Mouse (Mus musculus) layer of hippocampus, adult 2 months (tissue): Measurements from ENCODE around the gene Mphosph9. TPM values are rescaled to one million over a fixed set of nuclear protein-coding genes. Genes with fewer than 3 reads are reported as not detected.
"Not testable (repeated sequence)": the region's sequence is repeated elsewhere in the genome, so short reads cannot be mapped to it uniquely, and the experiment has no call there.

Source experiments
- DNase-seq, 2 experiments: peaks; one replicate each; pipeline ENCODE4 v3.0.0; 2022; ENCODE audit warnings: low spot score in 2 of 2
- H3K27ac ChIP-seq: fragments of 200-600 bp; 2 replicates; pipeline ENCODE4 v1.8.1; 2022
- H3K4me3 ChIP-seq: fragments of 200-600 bp; 2 replicates; pipeline ENCODE4 v1.8.1; 2022; ENCODE audit warnings: mild to moderate bottlenecking
- CTCF ChIP-seq: fragments of 200-600 bp; conservative IDR thresholded peaks from 2 replicates; pipeline ENCODE4 v1.8.1; 2022; ENCODE audit warnings: antibody characterized with exemption, mild to moderate bottlenecking, moderate library complexity
- total RNA-seq, 2 experiments: library from RNA; stranded (reverse); gene quantifications; 2 replicates each; pipeline ENCODE4 v1.2.3; 2021

Gene Mphosph9
- total RNA-seq, 2 experiments from 2014 or later = 18.9 to 19.3 TPM

DNA sequence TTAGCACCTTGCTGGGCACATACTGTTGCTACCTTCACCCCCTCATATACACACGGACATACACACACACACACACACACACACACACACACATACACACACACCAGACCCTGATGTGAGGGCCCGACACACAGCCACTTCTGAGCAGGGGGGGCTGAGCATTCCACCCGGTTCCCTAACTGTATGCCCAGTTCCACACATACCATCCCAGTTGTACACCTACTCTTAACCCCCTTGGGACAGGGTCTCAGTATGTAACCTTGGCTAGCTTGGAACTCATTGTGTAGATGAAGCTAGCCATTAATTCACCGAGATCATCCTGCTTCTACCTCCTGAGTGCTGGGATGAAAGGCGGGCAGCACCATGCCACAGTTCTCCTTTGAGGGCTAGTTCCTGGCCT, 107.2 kb downstream of the Mphosph9 start:
- H3K27ac ChIP-seq = peak overlapping the region; percentile 98
- TF ChIP-seq CTCF = no peak
- no peak overlapping the region for H3K4me3 ChIP-seq
- no peak for DNase-seq

DNA sequence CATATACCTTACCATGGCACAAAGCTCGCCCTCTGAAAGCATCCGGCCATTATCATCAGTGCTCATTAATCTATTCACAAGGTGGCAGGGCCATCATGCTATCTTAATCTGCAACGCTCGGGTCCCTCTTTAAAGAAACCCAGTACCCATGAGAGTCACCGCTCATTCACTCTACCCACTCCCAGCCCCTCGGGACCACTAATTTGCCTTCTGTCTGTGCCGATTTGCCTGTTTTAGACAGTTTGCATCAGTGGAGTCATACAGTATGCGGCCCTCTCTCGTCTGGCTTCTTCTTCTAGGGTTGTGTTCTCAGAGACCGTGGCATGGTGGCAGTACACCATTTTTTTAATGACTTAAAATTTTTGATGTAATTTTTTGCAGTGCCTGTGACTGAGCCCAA, 108.3 kb downstream of the Mphosph9 start:
- DNase-seq = no peak
- no peak for TF ChIP-seq CTCF
- Histone ChIP-seq H3K4me3 (no peak overlapping the region), H3K27ac (peak overlapping the region; percentile 98)

DNA sequence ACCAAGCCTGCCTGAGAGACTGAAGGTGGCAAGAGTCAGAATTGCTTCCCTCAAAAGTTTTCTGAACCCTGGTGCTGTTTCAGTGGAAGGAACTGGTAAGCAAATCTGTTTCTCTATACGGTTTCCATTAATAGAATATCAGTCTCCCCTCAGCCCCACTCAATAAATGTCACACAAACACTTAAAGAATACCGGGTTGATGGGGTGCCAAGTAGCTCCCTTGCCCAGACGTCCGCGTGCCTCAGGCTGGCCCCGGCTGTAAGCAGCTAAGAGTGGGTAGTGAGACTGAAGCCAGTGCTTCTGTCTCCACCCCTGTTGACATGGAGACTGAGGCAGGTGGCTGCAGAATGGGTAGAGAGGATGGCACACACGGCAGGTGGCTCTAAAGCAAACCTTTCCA, 108.8 kb downstream of the Mphosph9 start:
- H3K27ac ChIP-seq = peak overlapping the region; percentile 98
- TF ChIP-seq CTCF = no peak; the same call in 1 of the 2 replicates
- H3K4me3 ChIP-seq = no peak overlapping the region; the same call in 1 of the 2 replicates
- no peak for DNase-seq

DNA sequence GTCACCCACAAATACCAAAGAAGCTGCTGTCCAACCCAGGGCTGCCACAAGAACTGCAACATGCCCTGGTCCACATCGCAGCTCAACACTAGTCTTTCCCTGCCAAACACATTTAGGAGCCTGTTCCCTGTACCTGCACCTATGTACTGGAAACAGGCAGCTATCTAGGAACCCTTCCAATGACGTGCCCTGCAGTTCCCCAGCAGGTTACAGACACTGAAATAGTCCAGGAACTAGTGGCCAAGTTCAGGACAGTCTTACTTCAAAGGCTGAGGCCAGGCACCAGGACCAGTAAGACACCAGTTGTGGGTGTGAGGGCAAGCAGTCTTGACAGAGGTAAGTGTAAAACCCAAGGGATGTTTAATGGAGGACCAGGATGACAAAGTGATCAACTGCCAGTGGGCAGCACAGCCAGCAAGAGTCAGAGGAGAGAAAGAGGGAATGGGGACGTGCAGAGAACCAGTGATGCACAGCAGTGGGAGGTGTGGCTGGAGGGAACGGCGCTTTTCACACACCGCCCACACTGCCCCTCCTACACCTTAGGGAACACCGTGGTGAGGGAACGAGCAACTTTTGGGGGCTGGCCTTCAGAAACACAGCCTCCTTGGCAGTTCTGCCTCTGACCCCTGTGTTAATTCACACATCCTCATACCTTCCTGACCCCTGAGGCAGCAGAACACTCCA, 110.1 kb downstream of the Mphosph9 start:
- H3K27ac ChIP-seq = peak overlapping the region; percentile 98
- no peak for TF ChIP-seq CTCF
- peak; percentile 52 to 60 for DNase-seq
- H3K4me3 ChIP-seq = peak overlapping the region; percentile 9; the same call in 1 of the 2 replicates

DNA sequence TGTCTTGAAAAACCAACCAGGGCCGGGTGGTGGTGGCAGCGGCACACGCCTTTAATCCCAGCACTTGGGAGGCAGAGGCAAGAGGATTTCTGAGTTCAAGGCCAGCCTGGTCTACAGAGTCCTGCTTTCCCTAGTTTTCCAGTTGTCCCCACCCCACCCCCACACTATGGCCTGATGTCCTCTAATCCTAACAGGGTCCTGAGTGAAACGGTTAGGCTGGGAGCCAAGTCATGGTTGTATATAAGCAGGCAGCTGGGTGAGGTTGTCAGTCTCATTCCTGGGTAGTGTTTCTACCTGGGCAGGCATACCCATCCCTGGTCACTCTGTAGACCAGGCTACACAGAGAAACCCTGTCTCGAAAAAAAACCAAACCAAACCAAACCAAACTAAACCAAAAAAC, 110.7 kb downstream of the Mphosph9 start:
- H3K4me3 ChIP-seq, DNase-seq: not testable (repeated sequence)
- H3K27ac ChIP-seq = peak overlapping the region; percentile 98

DNA sequence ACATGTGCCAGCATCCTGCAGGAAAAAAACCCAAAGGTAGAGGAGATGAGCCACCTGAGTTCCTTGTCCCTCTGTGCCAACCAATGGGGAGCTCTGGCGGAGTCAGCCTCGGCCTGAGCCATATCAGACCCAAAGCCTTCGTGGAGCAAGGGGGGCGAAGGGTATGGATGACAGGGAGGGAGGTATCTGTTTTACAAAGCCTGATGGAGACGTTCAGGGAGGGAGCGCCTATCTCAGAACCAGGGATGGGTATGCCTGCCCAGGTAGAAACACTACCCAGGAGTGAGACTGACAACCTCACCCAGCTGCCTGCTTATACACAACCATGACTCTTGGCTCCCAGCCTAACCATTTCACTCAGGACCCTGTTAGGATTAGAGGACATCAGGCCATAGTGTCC, 111.4 kb downstream of the Mphosph9 start:
- DNase-seq = no peak
- no peak for TF ChIP-seq CTCF
- peak overlapping the region; percentile 98 for H3K27ac ChIP-seq
- no peak overlapping the region for H3K4me3 ChIP-seq

DNA sequence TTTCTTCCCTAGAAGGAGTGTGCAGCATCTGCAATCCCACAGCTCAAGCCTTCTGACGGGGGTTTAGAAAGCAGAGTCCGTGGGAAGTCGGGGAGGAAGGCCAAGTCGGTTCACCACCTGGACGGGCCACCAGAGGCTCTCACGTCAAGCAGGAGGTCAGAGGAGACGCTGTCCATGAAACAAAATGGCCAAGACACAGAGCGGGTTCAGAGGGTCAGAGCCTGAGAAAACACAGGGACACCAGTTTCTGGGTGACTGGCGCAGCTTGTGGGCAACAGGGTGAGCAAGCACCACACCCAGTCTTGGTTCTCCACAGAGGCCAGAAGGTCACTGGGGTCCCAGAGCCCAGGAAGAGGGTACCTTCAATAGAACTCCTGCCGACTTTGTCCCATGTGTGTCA, 112.1 kb downstream of the Mphosph9 start:
- no peak for TF ChIP-seq CTCF
- no peak overlapping the region for H3K4me3 ChIP-seq
- peak overlapping the region; percentile 98 for H3K27ac ChIP-seq
- DNase-seq = no peak

DNA sequence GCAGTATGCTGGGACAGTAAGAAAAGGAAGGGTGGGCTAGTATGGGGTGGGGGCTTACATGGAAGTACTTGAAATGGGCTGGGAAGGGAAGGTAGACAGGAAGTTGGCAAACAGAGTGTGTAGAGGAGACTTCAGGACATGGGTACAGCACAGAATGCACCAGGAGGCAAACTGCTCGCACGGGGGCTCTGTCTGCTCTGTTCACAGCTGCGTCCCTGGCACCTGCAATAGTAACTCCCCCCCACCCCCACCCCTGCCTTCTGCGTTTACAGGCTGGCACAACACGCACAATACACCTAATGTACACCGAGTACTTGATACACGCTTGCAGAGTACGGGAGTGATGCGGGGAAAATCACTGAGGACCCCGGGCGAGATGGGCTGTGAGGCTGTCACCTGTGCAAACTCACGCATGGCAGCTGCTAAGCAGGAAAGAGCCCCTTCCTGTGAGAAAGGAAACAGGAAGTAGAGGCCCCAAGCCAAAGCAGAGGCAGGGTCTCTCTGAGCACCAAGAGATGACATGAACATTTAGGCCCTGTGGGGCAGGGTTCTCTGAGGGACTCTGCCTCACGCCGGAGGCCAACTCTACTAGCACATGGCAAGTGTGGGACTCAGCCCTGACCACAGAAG, 113.1 kb downstream of the Mphosph9 start:
- TF ChIP-seq CTCF = no peak
- DNase-seq = no peak
- H3K4me3 ChIP-seq = no peak overlapping the region
- H3K27ac ChIP-seq = peak overlapping the region; percentile 98

DNA sequence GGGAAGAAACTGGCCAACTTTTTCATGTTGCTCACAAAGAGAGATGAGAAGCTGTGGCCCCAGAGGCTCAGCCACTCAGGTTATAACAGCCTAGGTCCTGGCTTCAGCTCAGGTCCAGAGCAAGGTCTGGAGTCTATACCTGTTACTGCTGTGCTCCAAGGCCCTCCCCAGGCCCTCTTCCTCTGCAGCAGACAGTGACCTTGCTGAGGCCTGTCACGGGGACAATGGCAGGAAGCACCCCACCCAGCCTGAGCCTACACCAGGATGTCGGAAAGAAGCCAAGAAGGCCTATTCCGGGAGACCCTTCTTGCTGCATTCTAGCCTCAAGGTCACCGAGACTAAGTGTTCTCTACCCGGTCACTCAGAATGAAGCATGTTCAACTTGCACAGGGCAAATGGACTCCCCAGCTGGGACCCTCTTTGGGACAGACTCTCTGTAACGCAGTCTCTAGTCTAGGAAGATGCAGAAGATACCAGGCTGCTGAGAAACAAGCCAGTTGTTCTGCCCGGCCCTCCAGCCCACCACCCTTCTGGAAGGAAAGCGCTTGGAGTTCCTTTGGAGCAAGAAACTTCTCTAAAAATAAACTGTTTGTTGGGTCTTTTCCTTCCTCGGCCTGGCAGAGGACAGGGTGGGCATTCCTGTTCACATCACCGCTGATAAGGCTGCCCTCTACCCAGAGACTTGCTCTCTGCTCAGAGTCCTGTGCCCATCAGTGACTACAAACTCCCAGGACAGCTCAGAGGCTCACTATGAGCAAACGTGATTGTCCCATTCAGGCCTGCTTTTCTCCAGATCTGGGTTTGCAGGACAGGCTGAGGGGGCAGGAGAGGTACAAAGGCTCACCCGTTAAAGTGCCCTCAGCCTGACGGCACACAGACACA, 113.9 kb downstream of the Mphosph9 start:
- no peak for DNase-seq
- Histone ChIP-seq H3K4me3 (no peak overlapping the region), H3K27ac (peak overlapping the region; percentile 98)
- TF ChIP-seq CTCF = no peak

DNA sequence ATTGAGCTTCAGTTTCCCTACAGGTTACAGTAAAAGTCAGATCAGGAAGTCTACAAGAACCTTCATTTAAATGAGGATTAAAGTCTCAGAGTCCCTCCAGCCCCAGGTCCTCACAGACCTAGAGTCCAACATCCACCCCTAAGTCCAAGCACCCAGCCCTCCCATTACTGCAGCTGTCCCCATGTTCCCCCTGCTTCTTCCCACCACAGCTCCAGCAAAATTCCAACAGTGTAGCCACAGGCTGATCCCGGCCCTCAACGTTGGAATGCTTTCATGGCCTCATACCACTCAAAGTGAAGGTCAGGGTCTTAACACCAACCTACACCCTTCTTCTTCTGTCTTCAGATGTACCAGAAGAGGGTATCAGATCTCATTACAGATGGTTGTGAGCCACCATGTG, 116.1 kb downstream of the Mphosph9 start:
- H3K27ac ChIP-seq = peak overlapping the region; percentile 78
- no peak for TF ChIP-seq CTCF
- H3K4me3 ChIP-seq = no peak overlapping the region
- no peak for DNase-seq

DNA sequence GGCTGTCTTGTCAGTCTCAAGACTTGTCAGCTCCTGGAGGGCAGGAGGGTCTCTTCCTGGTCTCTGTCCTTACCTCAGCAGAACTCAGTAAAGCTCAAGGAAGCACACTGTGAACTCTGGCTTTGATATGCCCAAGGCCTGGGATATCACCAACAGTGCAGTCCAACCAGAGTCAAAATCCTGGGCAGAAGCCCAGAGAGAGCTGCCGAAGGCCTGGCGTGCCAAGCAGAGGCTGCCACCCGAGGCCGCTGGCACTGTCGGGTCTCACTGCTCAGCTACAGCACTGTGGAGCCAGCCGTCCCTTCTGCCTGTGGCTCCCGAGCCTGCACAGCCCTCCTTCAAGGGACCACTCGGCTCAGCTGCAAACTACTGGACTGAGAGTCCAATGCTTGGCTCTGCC, 116.5 kb downstream of the Mphosph9 start:
- Histone ChIP-seq H3K27ac (peak overlapping the region; percentile 78), H3K4me3 (no peak overlapping the region)
- no peak for DNase-seq
- no peak for TF ChIP-seq CTCF

DNA sequence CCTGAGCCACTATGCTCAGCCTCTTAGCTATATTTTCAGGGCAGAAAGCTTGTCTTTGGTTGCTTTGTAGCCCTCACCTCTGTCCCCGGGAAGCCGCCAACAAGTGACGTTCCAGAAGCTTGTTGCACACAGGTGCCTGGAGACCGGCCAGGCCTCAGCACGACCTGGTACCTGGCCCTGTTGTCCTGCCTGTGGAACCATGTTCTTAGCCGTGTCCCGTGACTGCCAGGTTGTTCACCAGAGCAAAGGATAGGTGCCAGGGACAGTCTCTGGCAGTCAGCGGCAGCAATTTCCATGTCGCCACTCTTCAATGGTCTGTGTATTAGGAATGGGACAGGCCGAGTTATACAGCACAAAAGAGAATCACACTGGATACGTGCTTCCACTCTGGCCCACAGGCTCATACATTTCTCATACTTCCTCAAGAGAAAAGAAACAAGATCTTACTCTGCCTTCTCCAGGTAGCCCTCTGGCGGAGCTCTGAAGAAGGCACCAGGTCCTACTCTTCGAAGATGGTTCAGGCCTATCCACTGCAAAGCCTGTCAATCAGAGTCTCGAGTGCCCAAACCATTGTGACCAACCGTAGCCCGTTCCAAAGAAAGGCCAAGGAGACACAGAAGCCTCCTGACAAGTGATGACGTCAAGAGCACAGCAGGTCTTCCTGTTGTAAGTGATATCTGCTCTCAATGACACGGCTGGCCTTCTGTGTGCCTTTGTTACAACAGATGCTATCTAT, 117.3 kb downstream of the Mphosph9 start:
- peak overlapping the region; percentile 61; the same call in 1 of the 2 replicates for H3K27ac ChIP-seq
- peak; percentile 19 for TF ChIP-seq CTCF
- no peak for DNase-seq

DNA sequence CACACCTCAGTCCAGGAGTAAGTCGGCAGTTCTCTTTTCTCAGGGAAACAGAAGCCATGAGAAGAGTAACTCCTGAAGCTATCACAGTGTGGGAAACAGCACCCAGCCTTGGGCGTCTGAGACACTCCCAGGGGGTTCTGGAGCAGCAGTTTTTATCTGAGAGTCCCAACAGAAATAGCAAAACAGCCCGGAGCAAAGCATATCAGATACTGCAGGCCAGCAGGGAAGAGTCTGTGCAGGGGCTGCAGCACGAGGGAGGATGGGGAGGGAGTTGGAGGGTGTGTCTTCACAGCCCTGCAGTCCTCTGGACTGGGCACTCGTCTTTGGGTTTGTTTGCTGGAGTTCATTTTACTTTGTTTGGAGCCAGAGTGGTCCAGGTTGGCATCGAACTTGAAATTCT, 117.9 kb downstream of the Mphosph9 start:
- no peak for DNase-seq
- TF ChIP-seq CTCF = no peak
- Histone ChIP-seq H3K4me3 (no peak overlapping the region), H3K27ac (peak overlapping the region; percentile 61)

More for the DNA sequence above, 117.3 kb downstream of the Mphosph9 start:
- no peak overlapping the region for H3K4me3 ChIP-seq
